Mouse (Mus musculus) limb, embryonic 15.5 days (tissue): ENCODE measurements around the gene Hist1h4d. TPM values are rescaled to one million over a fixed set of nuclear protein-coding genes. Genes with fewer than 3 reads are reported as not detected.
"Not testable (repeated sequence)": the region's sequence is repeated elsewhere in the genome, so short reads cannot be mapped to it uniquely, and the experiment has no call there.

Experiments used
- ATAC-seq: fragments of 200-750 bp; cut with Nextera tagmentation; 2 replicates; pipeline ENCODE4 v1.8.0; 2017; ENCODE audit warnings: low read depth, moderate TSS enrichment; ENCODE audit not compliant: insufficient number of reproducible peaks, low FRiP score, low TSS enrichment
- H3K27ac ChIP-seq: fragments of 300-500 bp; sonication (generic); 2 replicates; pipeline ENCODE4 v1.5.1; 2015; ENCODE audit warnings: moderate library complexity, mild to moderate bottlenecking, inconsistent platforms
- H3K27me3 ChIP-seq: fragments of 300-500 bp; sonication (generic); 2 replicates; pipeline ENCODE4 v1.6.1; 2015; ENCODE audit warnings: inconsistent platforms
- H3K36me3 ChIP-seq: fragments of 300-500 bp; sonication (generic); 2 replicates; pipeline ENCODE4 v1.6.1; 2015; ENCODE audit warnings: inconsistent platforms
- H3K4me1 ChIP-seq: fragments of 300-500 bp; sonication (generic); 2 replicates; pipeline ENCODE4 v1.6.1; 2015; ENCODE audit warnings: inconsistent platforms
- H3K4me2 ChIP-seq: fragments of 300-500 bp; sonication (generic); 2 replicates; pipeline ENCODE4 v1.6.1; 2015; ENCODE audit warnings: mild to moderate bottlenecking, inconsistent platforms
- H3K4me3 ChIP-seq: fragments of 300-500 bp; sonication (generic); 2 replicates; pipeline ENCODE4 v1.5.1; 2015; ENCODE audit warnings: mild to moderate bottlenecking, inconsistent platforms
- H3K9ac ChIP-seq: fragments of 300-500 bp; sonication (generic); 2 replicates; pipeline ENCODE4 v1.6.1; 2015; ENCODE audit warnings: inconsistent platforms
- H3K9me3 ChIP-seq: fragments of 300-500 bp; sonication (generic); 2 replicates; pipeline ENCODE4 v1.6.1; 2016; ENCODE audit warnings: inconsistent platforms
- WGBS: fragments of 180-500 bp; shearing (Covaris S2); methylation state at CpG from one replicate; pipeline ENCODE4 v1.1.7; 2015; 5-methylcytosine and 5-hydroxymethylcytosine counted together
- polyA plus RNA-seq: library from polyadenylated mRNA; unstranded; fragments of >200 nt; fragmentation: Nextera tagmentation; extraction: Ambion mirVana; gene quantifications from 2 replicates; pipeline ENCODE4 v1.2.1, GENCODE M21; 2015

Gene Hist1h4d
- polyA plus RNA-seq, 1 experiment from 2014 or later: 108 TPM

DNA sequence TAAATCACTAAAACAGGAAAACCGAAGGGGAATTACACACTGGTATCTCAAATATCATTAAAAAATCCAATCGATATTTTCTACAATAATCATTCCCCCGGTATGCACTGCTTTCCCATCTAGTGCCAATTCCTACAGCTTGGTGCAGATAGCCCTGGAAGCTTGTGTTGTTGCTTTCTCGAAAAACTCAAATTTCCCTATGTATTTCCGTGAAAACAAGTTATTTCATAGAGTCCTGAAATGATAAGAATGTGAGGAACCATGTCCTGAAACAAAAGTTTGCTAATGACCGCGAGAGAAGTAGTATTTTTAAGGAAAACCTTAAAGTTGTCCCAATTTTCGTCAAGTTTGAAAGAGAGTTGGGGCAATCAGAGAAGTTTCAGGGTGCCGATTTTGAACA is 27.0 kb upstream of the Hist1h4d start:
- ATAC-seq: no peak
- Histone ChIP-seq H3K4me2 (peak overlapping the region; percentile 92), H3K36me3 (no peaks in the 10 kb centered on the region), H3K9ac (0 out of 2 replicates have a peak overlapping the region, but pooled peaks have one; percentile 64), H3K27ac (peak overlapping the region; percentile 97), H3K4me3 (peak overlapping the region; percentile 56), H3K4me1 (peaks cover 20% of the 10 kb centered on the region), H3K27me3 (no peaks in the 10 kb centered on the region), H3K9me3 (no peaks in the 10 kb centered on the region)
- WGBS: 17% methylated on average over 9 of the region's 9 CpGs

GRCm38 (mm10) chr13:23554925-23555838 is 26.2 kb upstream of the Hist1h4d start:
- no peaks in the 10 kb centered on the region for H3K9me3 ChIP-seq
- WGBS: under 1% methylated on average over 54 of the region's 54 CpGs
- no peaks in the 10 kb centered on the region for H3K36me3 ChIP-seq
- H3K4me1 ChIP-seq: peaks cover 20% of the 10 kb centered on the region
- H3K27ac ChIP-seq: peak overlapping the region; percentile 97
- ATAC-seq: peak; percentile 88
- H3K27me3 ChIP-seq: no peaks in the 10 kb centered on the region
- H3K4me3 ChIP-seq: peak overlapping the region; percentile 56
- H3K4me2 ChIP-seq: peak overlapping the region; percentile 92
- peak overlapping the region; percentile 64 for H3K9ac ChIP-seq

DNA sequence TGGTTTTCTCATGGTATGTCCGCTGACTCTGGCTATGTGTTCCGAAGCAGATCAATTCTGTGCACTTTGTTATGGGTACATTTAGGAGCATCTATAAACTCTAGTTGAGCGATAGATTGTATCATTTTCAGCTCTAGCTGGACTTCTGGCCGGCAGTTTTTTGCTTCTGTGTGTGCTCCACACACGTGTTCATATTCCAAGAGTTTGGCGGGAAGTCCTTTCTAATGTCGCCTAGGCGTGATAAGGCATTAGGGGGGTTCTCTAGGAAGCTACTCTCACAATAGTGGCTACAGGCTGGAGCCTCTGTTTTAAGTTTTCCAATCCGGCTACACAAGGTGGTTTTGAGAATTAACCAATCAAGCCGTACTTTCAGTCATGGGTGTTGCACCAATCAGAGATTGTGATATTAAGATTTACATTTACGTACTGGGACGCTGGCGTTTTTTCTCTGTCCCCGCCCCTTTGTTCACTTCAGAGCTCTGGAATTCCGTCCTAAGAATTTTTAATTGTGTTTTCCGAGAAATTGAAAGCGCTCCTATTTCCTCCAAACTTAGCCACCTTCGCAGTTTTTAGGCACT is 25.5 kb upstream of the Hist1h4d start:
- Histone ChIP-seq H3K4me3 (peak overlapping the region; percentile 56), H3K27ac (peak overlapping the region; percentile 97), H3K4me1 (peaks cover 15% of the 10 kb centered on the region), H3K27me3 (no peaks in the 10 kb centered on the region), H3K9ac (peak overlapping the region; percentile 64), H3K36me3 (no peaks in the 10 kb centered on the region), H3K9me3 (no peaks in the 10 kb centered on the region), H3K4me2 (peak overlapping the region; percentile 92)
- under 1% methylated on average over 18 of the region's 18 CpGs for WGBS
- ATAC-seq: peak; percentile 78

- H3K4me3 ChIP-seq: no peak overlapping the region
- H3K27me3 ChIP-seq: no peaks in the 10 kb centered on the region
- H3K4me1 ChIP-seq: peaks cover 15% of the 10 kb centered on the region
- ATAC-seq: no peak
- no peaks in the 10 kb centered on the region for H3K36me3 ChIP-seq
- H3K27ac ChIP-seq: peak overlapping the region; percentile 97
- WGBS: 58% methylated on average over 3 of the region's 3 CpGs
- H3K9me3 ChIP-seq: no peaks in the 10 kb centered on the region
- no peak overlapping the region for H3K9ac ChIP-seq
- H3K4me2 ChIP-seq: peak overlapping the region; percentile 22; the same call in 1 of the 2 replicates
These were observed 24.5 kb upstream of the Hist1h4d start for GRCm38 (mm10) chr13:23556906-23557305.

DNA sequence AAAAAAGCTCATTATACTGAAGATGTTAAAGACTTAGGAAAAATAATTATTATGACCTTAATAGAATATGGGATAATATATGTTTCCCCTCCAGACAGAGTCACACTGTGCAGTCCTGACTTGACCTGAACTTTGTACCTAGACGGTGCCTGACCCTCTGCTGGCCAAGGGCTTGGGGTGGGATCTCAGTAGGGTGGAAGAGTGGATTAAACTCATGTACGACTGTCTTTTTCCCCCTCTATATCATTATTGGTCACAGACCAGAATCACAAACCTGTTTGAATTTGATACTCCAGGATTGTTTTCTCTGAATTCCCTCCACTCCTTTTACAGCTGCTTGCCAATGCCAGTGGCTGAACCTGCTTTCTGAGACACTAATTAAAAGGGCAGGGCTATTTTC is 20.7 kb upstream of the Hist1h4d start:
- H3K27me3 ChIP-seq, H3K9me3 ChIP-seq, H3K27ac ChIP-seq, H3K36me3 ChIP-seq, H3K4me1 ChIP-seq, H3K4me3 ChIP-seq, H3K4me2 ChIP-seq, H3K9ac ChIP-seq, ATAC-seq: not testable (repeated sequence)
- WGBS: 25% methylated on average over 2 of the region's 2 CpGs

DNA sequence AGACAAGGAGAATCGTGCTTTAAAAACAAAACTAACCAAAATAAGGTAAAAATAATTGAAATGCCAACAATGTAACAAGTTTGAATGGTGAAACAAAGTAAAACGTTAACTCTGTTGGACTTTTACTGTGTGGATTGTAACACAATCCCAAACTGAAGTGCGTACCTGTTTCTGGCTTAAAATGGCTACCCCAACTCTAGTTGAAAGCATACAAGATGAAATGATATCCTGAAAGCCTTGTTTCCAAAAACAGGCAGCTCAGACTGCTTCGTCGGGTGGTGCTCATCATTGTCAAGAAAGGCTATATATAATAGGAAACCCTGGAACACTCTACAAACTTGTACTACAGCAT is 19.9 kb upstream of the Hist1h4d start:
- H3K4me2 ChIP-seq: peak overlapping the region; percentile 62
- H3K4me1 ChIP-seq, H3K36me3 ChIP-seq, H3K9ac ChIP-seq, ATAC-seq, H3K27me3 ChIP-seq, H3K9me3 ChIP-seq: not testable (repeated sequence)
- H3K27ac ChIP-seq: peak overlapping the region; percentile 96; the same call in 1 of the 2 replicates
- H3K4me3 ChIP-seq: peak overlapping the region; percentile 49
- 0% methylated on average over 2 of the region's 5 CpGs for WGBS

- Histone ChIP-seq H3K9ac (peak within 1 kb of the TSS; percentile 31; the same call in 1 of the 2 replicates), H3K4me2 (peak within 1 kb of the TSS; percentile 62), H3K4me3 (peak within 1 kb of the TSS; percentile 49), H3K27ac (peak within 1 kb of the TSS; percentile 96)
- not testable (repeated sequence) for H3K27me3 ChIP-seq, H3K9me3 ChIP-seq, H3K36me3 ChIP-seq, H3K4me1 ChIP-seq
- peak; percentile 88 for ATAC-seq
- under 1% methylated on average over 67 of the region's 67 CpGs for WGBS
These were observed 19.3 kb upstream of the Hist1h4d start, which contains the start of gene Hist1h3e for GRCm38 (mm10) chr13:23561883-23562659. Hist1h3e (minus strand) TSS chr13:23562369.

- WGBS: 3% methylated on average over 18 of the region's 18 CpGs
These were observed 18.5 kb upstream of the Hist1h4d start for GRCm38 (mm10) chr13:23562699-23563462.

DNA sequence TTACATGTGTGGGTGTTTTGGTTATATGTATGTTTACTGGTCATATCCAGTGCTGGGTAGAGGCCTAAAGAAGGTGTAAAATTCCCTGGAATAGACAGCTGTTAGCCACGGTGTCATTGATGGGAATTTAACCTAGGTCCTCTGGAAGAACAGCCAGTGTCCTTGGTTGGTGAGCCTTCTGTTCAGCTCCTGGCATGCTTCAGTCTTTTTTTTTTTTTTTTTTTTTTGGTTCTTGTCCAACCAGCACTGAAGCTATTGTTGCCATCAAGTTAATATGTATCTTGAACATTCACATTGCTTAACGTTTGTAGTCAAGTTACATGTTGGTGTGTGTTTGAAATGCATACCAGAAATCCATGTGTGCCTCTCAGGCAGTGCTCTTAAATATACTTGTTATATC is 16.9 kb upstream of the Hist1h4d start:
- H3K9ac ChIP-seq: no peak overlapping the region
- no peaks in the 10 kb centered on the region for H3K27me3 ChIP-seq
- H3K36me3 ChIP-seq: no peaks in the 10 kb centered on the region
- no peak overlapping the region for H3K4me3 ChIP-seq
- ATAC-seq: no peak
- WGBS: 81% methylated on average over 2 of the region's 2 CpGs
- no peaks in the 10 kb centered on the region for H3K4me1 ChIP-seq
- no peaks in the 10 kb centered on the region for H3K9me3 ChIP-seq
- no peak overlapping the region for H3K4me2 ChIP-seq
- H3K27ac ChIP-seq: no peak overlapping the region

More at GRCm38 (mm10) chr13:23562699-23563462, 18.5 kb upstream of the Hist1h4d start:
- no peaks in the 10 kb centered on the region for H3K9me3 ChIP-seq
- no peaks in the 10 kb centered on the region for H3K4me1 ChIP-seq
- H3K36me3 ChIP-seq: no peaks in the 10 kb centered on the region
- peak overlapping the region; percentile 49 for H3K4me3 ChIP-seq
- H3K27me3 ChIP-seq: no peaks in the 10 kb centered on the region
- no peak overlapping the region; the same call in 1 of the 2 replicates for H3K9ac ChIP-seq
- H3K4me2 ChIP-seq: peak overlapping the region; percentile 62
- 0 out of 2 replicates have a peak, but pooled peaks have one; percentile 16 for ATAC-seq
- H3K27ac ChIP-seq: peak overlapping the region; percentile 96

- ATAC-seq: not testable (repeated sequence)
- H3K27ac ChIP-seq: peak overlapping the region; percentile 94
These were observed 11.0 kb upstream of the Hist1h4d start for GRCm38 (mm10) chr13:23570261-23571021.

More at GRCm38 (mm10) chr13:23570261-23571021, 11.0 kb upstream of the Hist1h4d start:
- 0 out of 2 replicates have a peak overlapping the region, but pooled peaks have one; percentile 35 for H3K9ac ChIP-seq
- not testable (repeated sequence) for H3K36me3 ChIP-seq, H3K9me3 ChIP-seq, H3K27me3 ChIP-seq
- WGBS: under 1% methylated on average over 23 of the region's 41 CpGs
- H3K4me2 ChIP-seq: peak overlapping the region; percentile 53
- H3K4me3 ChIP-seq: peak overlapping the region; percentile 43
- peaks cover 16% of the 10 kb centered on the region for H3K4me1 ChIP-seq
